Mouse (Mus musculus): ENCODE data around the gene Olfr347.

Olfr347 gene

GRCm38 (mm10) chr2:36731602-36732001 lies at the start of gene Olfr347:
TSS of gene Olfr347 (plus strand) at chr2:36731902.
- DNase-seq (ENCODE audit: low spot score in 2 of 2), result no peak

- no peak for DNase-seq (ENCODE audit: low spot score in 2 of 2)
Measured at GRCm38 (mm10) chr2:36685488-36685887, 46.2 kb upstream of the Olfr347 start, which contains the start of gene Olfr346. TSS of gene Olfr346 (plus strand) at chr2:36685788.

GRCm38 (mm10) chr2:36736226-36736625 lies 4.5 kb downstream of the Olfr347 start:
- no peak for DNase-seq (ENCODE audit: low spot score in 2 of 2)

GRCm38 (mm10) chr2:36783976-36784375 lies 52.3 kb downstream of the Olfr347 start, which contains the start of gene Olfr348:
TSS of gene Olfr348 (plus strand) at chr2:36784276.
- no peak for DNase-seq (ENCODE audit: low spot score in 2 of 2)
